Mouse (Mus musculus) CH12.LX (cell line): ENCODE results near the gene Usp37. TPM values are rescaled to one million over a fixed set of nuclear protein-coding genes. Genes with fewer than 3 reads are reported as not detected.

Source experiments
- DNase-seq: peaks from one replicate; pipeline ENCODE4 v3.0.0-alpha.2; 2013; ENCODE audit errors: extremely low read depth
- H3K27ac ChIP-seq: 2 replicates; pipeline ENCODE4 v1.5.1; 2012; ENCODE audit warnings: low read depth, mild to moderate bottlenecking, control low read depth, moderate library complexity; ENCODE audit not compliant: insufficient read depth
- H3K27me3 ChIP-seq: replicated peaks from 2 replicates; pipeline ENCODE3; 2012; ENCODE audit warnings: inconsistent platforms
- H3K36me3 ChIP-seq, 2 experiments: replicated peaks in 1 of 2; 2 replicates each; pipeline versions ENCODE3 to v1.6.1; 2012; ENCODE audit warnings: inconsistent platforms in 1 of 2, low read length in 1 of 2, mild to moderate bottlenecking in 1 of 2, mixed read lengths in 1 of 2, moderate library complexity in 1 of 2; ENCODE audit not compliant: control insufficient read depth in 1 of 2, insufficient read depth in 1 of 2
- H3K4me1 ChIP-seq, 2 experiments: 2 replicates each; pipeline ENCODE4 v1.6.1; 2012; ENCODE audit warnings: inconsistent platforms in 1 of 2, moderate library complexity in 1 of 2; ENCODE audit not compliant: insufficient read depth in 2 of 2, control insufficient read depth in 1 of 2
- H3K4me2 ChIP-seq: 2 replicates; pipeline ENCODE4 v1.6.1; 2012; ENCODE audit warnings: low read depth, mild to moderate bottlenecking, control low read depth; ENCODE audit not compliant: poor library complexity, insufficient read depth, severe bottlenecking
- H3K4me3 ChIP-seq, 3 experiments: fragments of 150-350 bp in 1 of 3; sonication (generic) in 1 of 3; replicated peaks in 1 of 3; 2 replicates each; pipeline versions ENCODE3 to v1.5.1; 2011 to 2012; ENCODE audit warnings: low read depth in 2 of 3, low read length in 2 of 3, mild to moderate bottlenecking in 2 of 3, moderate library complexity in 2 of 3, control low read depth in 1 of 3, improper control_type of control experiment in 1 of 3, inconsistent platforms in 1 of 3, mixed read lengths in 1 of 3; ENCODE audit not compliant: poor library complexity in 1 of 3
- H3K79me2 ChIP-seq: replicated peaks from 2 replicates; pipeline ENCODE4 v1.6.1; 2012; ENCODE audit warnings: mild to moderate bottlenecking, moderate library complexity; ENCODE audit not compliant: control insufficient read depth, poor library complexity, insufficient read depth, severe bottlenecking; ENCODE audit errors: extremely low read depth
- H3K9ac ChIP-seq: 2 replicates; pipeline ENCODE4 v1.6.1; 2012; ENCODE audit warnings: low read depth, mild to moderate bottlenecking, control low read depth, moderate library complexity; ENCODE audit not compliant: insufficient read depth
- H3K9me3 ChIP-seq: replicated peaks from 2 replicates; pipeline ENCODE3; 2012; ENCODE audit warnings: low read length, inconsistent platforms, mixed read lengths
- POLR2AphosphoS2 ChIP-seq: IDR thresholded peaks from 2 replicates; pipeline ENCODE4 v1.6.1; 2011; ENCODE audit warnings: low read depth, low read length, improper control_type of control experiment
- RAD21 ChIP-seq: IDR thresholded peaks from 2 replicates; pipeline ENCODE4 v1.6.1; 2011; ENCODE audit warnings: low read depth, mild to moderate bottlenecking, low read length, improper control_type of control experiment, moderate library complexity
- TBP ChIP-seq: conservative IDR thresholded peaks from 2 replicates; pipeline ENCODE4 v1.6.1; 2011; ENCODE audit warnings: low read depth, low read length, improper control_type of control experiment
- dilution Hi-C: fragments of 300-500 bp; cut with MboI; formaldehyde crosslinking; loops from 2 replicates; pipeline ENCODE4 v1.14.3; 2020; ENCODE audit warnings: low sequenced_read_pairs; ENCODE audit not compliant: extremely low pct_unique_long_range_greater_than_20kb, extremely low pct_ligation_motif_present
- in situ Hi-C: fragments of 300-500 bp; cut with MboI; formaldehyde crosslinking; loops from 3 replicates; pipeline ENCODE4 v1.14.3; 2019; ENCODE audit warnings: low sequenced_read_pairs, low pct_ligation_motif_present, low pct_unique_long_range_greater_than_20kb, mixed read lengths
- polyA plus RNA-seq: library from polyadenylated mRNA; unstranded; fragments of >175 nt; gene quantifications from 2 replicates; pipeline ENCODE4 v1.2.1, GENCODE M21; 2012; ENCODE audit warnings: low read depth; ENCODE audit not compliant: insufficient read length
- total RNA-seq, 2 experiments: library from RNA; depleted of rRNA; stranded (reverse); fragments of 300-350 nt in 1 of 2; fragments of >200 nt in 1 of 2; gene quantifications; 2 replicates each; pipeline ENCODE4 v1.2.3; 2012 to 2014

The Usp37 gene
- total and polyA plus RNA-seq, 3 experiments, result 13.8 to 24.5 (median 24.1) TPM

DNA sequence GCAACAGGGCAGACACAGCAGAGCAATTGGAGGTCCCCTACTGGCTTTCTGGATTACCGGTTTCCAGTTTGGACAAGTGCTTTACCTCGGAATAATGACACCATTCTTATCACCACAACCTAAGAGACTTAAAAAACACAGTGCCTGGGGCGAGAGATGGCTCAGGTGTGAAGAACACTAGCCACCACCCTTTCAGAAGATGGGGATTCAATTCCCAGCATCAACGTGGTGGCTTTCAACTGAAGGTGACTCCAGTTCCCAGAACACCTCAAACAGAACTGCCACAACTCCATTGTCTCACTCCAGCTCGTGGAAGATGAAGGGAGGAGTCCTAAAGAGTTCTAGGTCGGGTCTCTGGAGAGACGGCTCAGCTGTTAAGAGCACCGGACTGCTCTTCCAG, 158.6 kb downstream of the Usp37 start:
- H3K4me1 ChIP-seq, result peaks cover 38 to 82% of the 10 kb centered on the region in 2 experiments
- peaks cover 0 to 23% of the 10 kb centered on the region in 2 experiments for H3K36me3 ChIP-seq
- TF ChIP-seq POLR2AphosphoS2 (no peak), RAD21 (no peak), TBP (no peak)
- no peak overlapping the region for H3K9ac ChIP-seq
- dilution Hi-C loops (no loop called here), in situ Hi-C loops (no loop called here)
- H3K27me3 ChIP-seq, result no peaks in the 10 kb centered on the region
- H3K4me3 ChIP-seq, result no peak overlapping the region
- H3K4me2 ChIP-seq, result no peak overlapping the region
- no peaks in the 10 kb centered on the region for H3K79me2 ChIP-seq
- no peaks in the 10 kb centered on the region for H3K9me3 ChIP-seq
- no peak overlapping the region for H3K27ac ChIP-seq
- no peak for DNase-seq

Other genes with a start within 250 kb of the Usp37 start
- gene Tmbim1, start 238.7 kb downstream of the Usp37 start, total RNA-seq (2012; rRNA removed), result 30.9 and 32.4 TPM in 2 replicates
- 26.6 and 28.3 TPM in 2 replicates for gene Tmbim1, start 238.7 kb downstream of the Usp37 start, total RNA-seq (2014; rRNA removed)
- gene Tmbim1, start 238.7 kb downstream of the Usp37 start, polyA plus RNA-seq, result 31.1 and 35.1 TPM in 2 replicates
- 0.21 and 0.30 TPM in 2 replicates for gene Catip, start 182.2 kb downstream of the Usp37 start, total RNA-seq (2012; rRNA removed)
- gene Catip, start 182.2 kb downstream of the Usp37 start, total RNA-seq (2014; rRNA removed), result 0.11 and 0.20 TPM in 2 replicates
- gene Catip, start 182.2 kb downstream of the Usp37 start, polyA plus RNA-seq, result 2.1 and 2.6 TPM in 2 replicates
- 21.3 and 35.7 TPM in 2 replicates for gene Slc11a1, start 169.1 kb downstream of the Usp37 start, total RNA-seq (2012; rRNA removed)
- 14.0 and 17.0 TPM in 2 replicates for gene Slc11a1, start 169.1 kb downstream of the Usp37 start, total RNA-seq (2014; rRNA removed)
- 85.8 and 96.4 TPM in 2 replicates for gene Slc11a1, start 169.1 kb downstream of the Usp37 start, polyA plus RNA-seq
- gene Ctdsp1, start 152.8 kb downstream of the Usp37 start, total RNA-seq (2012; rRNA removed), result 23.4 and 26.0 TPM in 2 replicates
- gene Ctdsp1, start 152.8 kb downstream of the Usp37 start, total RNA-seq (2014; rRNA removed), result 11.8 and 14.4 TPM in 2 replicates
- gene Ctdsp1, start 152.8 kb downstream of the Usp37 start, polyA plus RNA-seq, result 57.5 and 65.8 TPM in 2 replicates
- gene Vil1, start 134.9 kb downstream of the Usp37 start, total RNA-seq (2012; rRNA removed), result 0.08 TPM in 1 of 2 replicates, not detected in the other
- gene Vil1, start 134.9 kb downstream of the Usp37 start, total RNA-seq (2014; rRNA removed), result not detected in 2 replicates
- gene Vil1, start 134.9 kb downstream of the Usp37 start, polyA plus RNA-seq, result 0.10 TPM in 1 of 2 replicates, not detected in the other
- gene Cnot9, start 38.2 kb downstream of the Usp37 start, total RNA-seq (2012; rRNA removed), result 46.1 and 52.3 TPM in 2 replicates
- 80.8 and 84.5 TPM in 2 replicates for gene Cnot9, start 38.2 kb downstream of the Usp37 start, total RNA-seq (2014; rRNA removed)
- gene Cnot9, start 38.2 kb downstream of the Usp37 start, polyA plus RNA-seq, result 58.5 and 70.5 TPM in 2 replicates
- gene Plcd4, start 1.4 kb downstream of the Usp37 start, total RNA-seq (2012; rRNA removed), result 0.21 and 0.25 TPM in 2 replicates
- gene Plcd4, start 1.4 kb downstream of the Usp37 start, total RNA-seq (2014; rRNA removed), result not detected in 2 replicates
- 0.97 and 1.1 TPM in 2 replicates for gene Plcd4, start 1.4 kb downstream of the Usp37 start, polyA plus RNA-seq
- 6.0 and 7.8 TPM in 2 replicates for gene Zfp142, start 44.0 kb upstream of the Usp37 start, total RNA-seq (2012; rRNA removed)
- gene Zfp142, start 44.0 kb upstream of the Usp37 start, total RNA-seq (2014; rRNA removed), result 2.5 and 2.8 TPM in 2 replicates
- 14.1 and 15.1 TPM in 2 replicates for gene Zfp142, start 44.0 kb upstream of the Usp37 start, polyA plus RNA-seq
- gene Bcs1l, start 44.0 kb upstream of the Usp37 start, total RNA-seq (2012; rRNA removed), result 24.5 and 27.1 TPM in 2 replicates
- 16.7 and 18.6 TPM in 2 replicates for gene Bcs1l, start 44.0 kb upstream of the Usp37 start, total RNA-seq (2014; rRNA removed)
- gene Bcs1l, start 44.0 kb upstream of the Usp37 start, polyA plus RNA-seq, result 27.8 and 29.1 TPM in 2 replicates
- gene Rnf25, start 57.1 kb upstream of the Usp37 start, total RNA-seq (2012; rRNA removed), result 32.1 and 32.9 TPM in 2 replicates
- gene Rnf25, start 57.1 kb upstream of the Usp37 start, total RNA-seq (2014; rRNA removed), result 48.2 and 50.3 TPM in 2 replicates
- gene Rnf25, start 57.1 kb upstream of the Usp37 start, polyA plus RNA-seq, result 43.4 and 47.8 TPM in 2 replicates
- 0.81 and 1.1 TPM in 2 replicates for gene Stk36, start 57.2 kb upstream of the Usp37 start, total RNA-seq (2012; rRNA removed)
- gene Stk36, start 57.2 kb upstream of the Usp37 start, total RNA-seq (2014; rRNA removed), result 0.40 and 0.46 TPM in 2 replicates
- 1.8 and 2.4 TPM in 2 replicates for gene Stk36, start 57.2 kb upstream of the Usp37 start, polyA plus RNA-seq
- gene Ttll4, start 117.5 kb upstream of the Usp37 start, total RNA-seq (2012; rRNA removed), result 21.8 and 29.3 TPM in 2 replicates
- gene Ttll4, start 117.5 kb upstream of the Usp37 start, total RNA-seq (2014; rRNA removed), result 23.6 and 24.9 TPM in 2 replicates
- 72.0 and 85.8 TPM in 2 replicates for gene Ttll4, start 117.5 kb upstream of the Usp37 start, polyA plus RNA-seq
- gene Cyp27a1, start 169.3 kb upstream of the Usp37 start, total RNA-seq (2012; rRNA removed), result not detected in 2 replicates
- not detected in 2 replicates for gene Cyp27a1, start 169.3 kb upstream of the Usp37 start, total RNA-seq (2014; rRNA removed)
- not detected in 2 replicates for gene Cyp27a1, start 169.3 kb upstream of the Usp37 start, polyA plus RNA-seq
- 0.08 and 0.13 TPM in 2 replicates for gene Prkag3, start 204.9 kb upstream of the Usp37 start, total RNA-seq (2012; rRNA removed)
- 0.09 TPM in 1 of 2 replicates, not detected in the other for gene Prkag3, start 204.9 kb upstream of the Usp37 start, total RNA-seq (2014; rRNA removed)
- 0.12 TPM in 1 of 2 replicates, not detected in the other for gene Prkag3, start 204.9 kb upstream of the Usp37 start, polyA plus RNA-seq
- 3.4 and 3.5 TPM in 2 replicates for gene Wnt6, start 227.6 kb upstream of the Usp37 start, total RNA-seq (2012; rRNA removed)
- 0.67 and 0.89 TPM in 2 replicates for gene Wnt6, start 227.6 kb upstream of the Usp37 start, total RNA-seq (2014; rRNA removed)
- 1.6 and 1.7 TPM in 2 replicates for gene Wnt6, start 227.6 kb upstream of the Usp37 start, polyA plus RNA-seq
- gene Wnt10a, start 247.2 kb upstream of the Usp37 start, total RNA-seq (2012; rRNA removed), result 126 and 184 TPM in 2 replicates
- 142 and 155 TPM in 2 replicates for gene Wnt10a, start 247.2 kb upstream of the Usp37 start, total RNA-seq (2014; rRNA removed)
- gene Wnt10a, start 247.2 kb upstream of the Usp37 start, polyA plus RNA-seq, result 170 and 187 TPM in 2 replicates